Comparison of ENCODE assay signal across 35 mouse cellular contexts in the genomic region with DNA sequence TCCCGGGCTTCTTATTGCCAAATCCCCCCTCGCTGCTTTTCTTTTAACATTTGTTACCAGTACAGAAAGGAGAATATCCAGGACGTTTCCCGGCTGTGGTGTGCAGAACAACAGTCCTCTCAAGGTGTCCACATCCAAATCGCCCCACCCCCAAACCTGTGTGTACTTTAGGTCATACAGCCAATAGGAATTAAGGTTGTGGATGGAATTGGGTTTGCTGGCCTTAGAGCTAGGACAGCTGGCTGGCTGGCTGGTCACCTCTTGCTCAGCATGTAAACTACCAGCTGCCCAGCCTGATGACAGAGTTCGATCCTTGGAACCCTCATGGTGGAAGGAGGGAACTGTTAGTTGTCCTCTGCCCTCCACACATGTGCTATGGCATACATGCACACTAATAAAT. TPM values are rescaled to one million over a fixed set of nuclear protein-coding genes. Genes with fewer than 3 reads are reported as not detected.
"Had no signal": no experiment of that assay in that cellular context is flagged by ENCODE, and none has a peak within 500 bp of the region (broad histone marks: within the 10 kb centered on the region; RNA-seq: fewer than 3 reads in every experiment).

No protein-coding gene starts in this region.

- H3K4me3 ChIP-seq: gastrocnemius, adult 2 months; heart, embryonic 13.5 days; heart, embryonic 15.5 days; hindbrain, embryonic 10.5 days; hindbrain, embryonic 12.5 days; intestine, embryonic 15.5 days; limb, embryonic 13.5 days; limb, embryonic 15.5 days; liver, embryonic 13.5 days had no signal

- ATAC-seq: hindbrain, embryonic 16.5 days; inflammation-experienced regulatory T-cells, adult 6 months; intestine, embryonic 15.5 days; intestine, postnatal 0 days had no signal

- H3K9me3 ChIP-seq: heart, embryonic 13.5 days; heart, embryonic 15.5 days; hindbrain, embryonic 10.5 days; hindbrain, embryonic 12.5 days; intestine, embryonic 15.5 days; limb, embryonic 13.5 days; limb, embryonic 15.5 days; liver, embryonic 13.5 days had no signal

- H3K4me2 ChIP-seq: heart, embryonic 11.5 days; heart, embryonic 13.5 days; heart, embryonic 15.5 days; hindbrain, embryonic 12.5 days; hindbrain, embryonic 14.5 days; intestine, embryonic 15.5 days; limb, embryonic 13.5 days; limb, embryonic 15.5 days; liver, embryonic 13.5 days had no signal

- H3K27ac ChIP-seq: gastrocnemius, adult 2 months; heart, embryonic 13.5 days; heart, embryonic 15.5 days; hindbrain, embryonic 10.5 days; hindbrain, embryonic 12.5 days; hindbrain, embryonic 14.5 days; intestine, embryonic 15.5 days; limb, embryonic 13.5 days; limb, embryonic 15.5 days; liver, embryonic 13.5 days had no signal

- DNase-seq: gastrocnemius, adult 2 months; gastrocnemius, postnatal 10 days; gastrocnemius, postnatal 25 days; heart, adult 18-20 months; heart, postnatal 4 days; kidney, adult 18-20 months; kidney, adult 8-10 months; kidney, postnatal 10 days; kidney, postnatal 25 days; kidney, postnatal 4 days; layer of hippocampus, adult 9-11 months; layer of hippocampus, postnatal 36 days; left cerebral cortex, postnatal 4 days; liver, embryonic 13.5 days had no signal

- H3K27me3 ChIP-seq: heart, embryonic 13.5 days; heart, embryonic 15.5 days; hindbrain, embryonic 12.5 days; intestine, embryonic 15.5 days; limb, embryonic 13.5 days; limb, embryonic 15.5 days; liver, embryonic 13.5 days had no signal

- H3K9ac ChIP-seq: heart, embryonic 13.5 days; heart, embryonic 15.5 days; hindbrain, embryonic 12.5 days; hindbrain, embryonic 14.5 days; intestine, embryonic 15.5 days; limb, embryonic 15.5 days; liver, embryonic 13.5 days had no signal

RNA-seq across cellular contexts. Expression of a gene that starts 11.9 kb away (rescaled TPM):
- total RNA-seq: layer of hippocampus, adult 18-20 months; layer of hippocampus, postnatal 36 days; left cerebral cortex, adult 18-20 months; left cerebral cortex, postnatal 25 days; left cerebral cortex, postnatal 4 days had no signal
- polyA plus RNA-seq: hindbrain, embryonic 14.5 days had no signal

RNA-seq across cellular contexts. Expression of a gene that starts 15.1 kb away (rescaled TPM):
- total RNA-seq: gastrocnemius, postnatal 10 days; gastrocnemius, postnatal 4 days; granulocyte monocyte progenitor cell, adult 5-6 weeks; heart, adult 18-20 months; heart, postnatal 25 days; heart, postnatal 4 days; layer of hippocampus, adult 18-20 months; layer of hippocampus, postnatal 36 days had no signal
- polyA plus RNA-seq: heart, embryonic 11.5 days; heart, embryonic 13.5 days; heart, postnatal 0 days; hindbrain, embryonic 12.5 days; inflammation-experienced regulatory T-cells, adult 6 months; intestine, postnatal 0 days; kidney, embryonic 14.5 days; kidney, embryonic 16.5 days; limb, embryonic 13.5 days; liver, embryonic 13.5 days had no signal
